Mouse (Mus musculus) lung, adult 2 months (tissue): ENCODE results near the gene Nek9. TPM values are rescaled to one million over a fixed set of nuclear protein-coding genes. Genes with fewer than 3 reads are reported as not detected.

ENCODE experiments used
- DNase-seq: peaks from one replicate; pipeline ENCODE4 v3.0.0; 2022
- H3K4me1 ChIP-seq: fragments of 200-500 bp; 2 replicates; pipeline ENCODE4 v1.6.1; 2011; ENCODE audit warnings: low read length; ENCODE audit not compliant: control insufficient read depth, insufficient read depth
- H3K4me3 ChIP-seq: fragments of 200-500 bp; replicated peaks from 2 replicates; pipeline ENCODE3; 2011; ENCODE audit warnings: low read depth, mild to moderate bottlenecking, control low read depth, low read length; ENCODE audit errors: extremely low read depth
- CTCF ChIP-seq: fragments of 200-500 bp; IDR thresholded peaks from 2 replicates; pipeline ENCODE4 v1.5.1; 2011; ENCODE audit warnings: mild to moderate bottlenecking, low read length, control low read depth; ENCODE audit not compliant: insufficient read depth
- POLR2A ChIP-seq: fragments of 200-500 bp; IDR thresholded peaks from 2 replicates; pipeline ENCODE4 v1.6.1; 2011; ENCODE audit warnings: low read depth, mild to moderate bottlenecking, control low read depth, low read length, borderline replicate concordance; ENCODE audit errors: extremely low read depth
- WGBS: fragments of 180-500 bp; shearing (Covaris S2); methylation state at CpG from one replicate; pipeline ENCODE4 v1.1.7; 2018; 5-methylcytosine and 5-hydroxymethylcytosine counted together
- polyA plus RNA-seq: library from polyadenylated mRNA; depleted of rRNA; stranded (reverse); fragments of >200 nt; gene quantifications from 2 replicates; pipeline ENCODE4 v1.2.3, GENCODE M21; 2012

Nek9 gene
- polyA plus RNA-seq, 1 experiment = 39.7 TPM

GRCm38 (mm10) chr12:85280845-85281651 is 58.1 kb downstream of the Nek9 start:
- TF ChIP-seq CTCF = no peak
- no peak for TF ChIP-seq POLR2A
- WGBS = 58% methylated on average over 12 of the region's 12 CpGs
- H3K4me3 ChIP-seq = no peak overlapping the region
- H3K4me1 ChIP-seq = peaks cover 6% of the 10 kb centered on the region
- DNase-seq = no peak

GRCm38 (mm10) chr12:85280105-85280844 is 58.9 kb downstream of the Nek9 start:
- TF ChIP-seq CTCF = no peak
- TF ChIP-seq POLR2A = peak; percentile 61; the same call in 1 of the 2 replicates
- DNase-seq = peak; percentile 99
- H3K4me3 ChIP-seq = peak overlapping the region; percentile 84
- H3K4me1 ChIP-seq = peaks cover 6% of the 10 kb centered on the region
- under 1% methylated on average over 31 of the region's 31 CpGs for WGBS

GRCm38 (mm10) chr12:85279396-85280080 is 59.6 kb downstream of the Nek9 start:
- Histone ChIP-seq H3K4me3 (peak overlapping the region; percentile 84), H3K4me1 (peaks cover 6% of the 10 kb centered on the region)
- WGBS = 4% methylated on average over 10 of the region's 10 CpGs
- DNase-seq = peak; percentile 50
- TF ChIP-seq POLR2A (no peak), CTCF (no peak)

GRCm38 (mm10) chr12:85278919-85279318 is 60.2 kb downstream of the Nek9 start:
- no peak for DNase-seq
- 94% methylated on average over 10 of the region's 10 CpGs for WGBS
- H3K4me3 ChIP-seq = no peak overlapping the region
- H3K4me1 ChIP-seq = peaks cover 6% of the 10 kb centered on the region
- TF ChIP-seq CTCF = no peak
- TF ChIP-seq POLR2A = no peak

- Histone ChIP-seq H3K4me1 (peaks cover 6% of the 10 kb centered on the region), H3K4me3 (no peak overlapping the region)
- WGBS = 80% methylated on average over 5 of the region's 5 CpGs
- TF ChIP-seq CTCF (no peak), POLR2A (no peak)
- no peak for DNase-seq
These were observed 62.9 kb downstream of the Nek9 start for GRCm38 (mm10) chr12:85276273-85276672.

- H3K4me3 ChIP-seq = no peak overlapping the region
- WGBS = 61% methylated on average over 10 of the region's 10 CpGs
- no peak for DNase-seq
- H3K4me1 ChIP-seq = no peaks in the 10 kb centered on the region
- TF ChIP-seq CTCF (no peak), POLR2A (no peak)
These were observed 65.7 kb downstream of the Nek9 start for GRCm38 (mm10) chr12:85273508-85273907.

GRCm38 (mm10) chr12:85271843-85272206 is 67.3 kb downstream of the Nek9 start:
- TF ChIP-seq POLR2A (no peak), CTCF (no peak)
- Histone ChIP-seq H3K4me3 (no peak overlapping the region), H3K4me1 (no peaks in the 10 kb centered on the region)
- no peak for DNase-seq
- 53% methylated on average over 4 of the region's 4 CpGs for WGBS

- DNase-seq = no peak
- TF ChIP-seq CTCF (no peak), POLR2A (no peak)
- 68% methylated on average over 7 of the region's 7 CpGs for WGBS
- H3K4me3 ChIP-seq = no peak overlapping the region
- no peaks in the 10 kb centered on the region for H3K4me1 ChIP-seq
These were observed 67.9 kb downstream of the Nek9 start for GRCm38 (mm10) chr12:85271132-85271842.

GRCm38 (mm10) chr12:85270319-85270718 is 68.8 kb downstream of the Nek9 start, which contains the start of gene Mlh3:
Gene Mlh3, minus strand, starts transcription at chr12:85270599.
- Histone ChIP-seq H3K4me1 (no peaks in the 10 kb centered on the region), H3K4me3 (peak within 1 kb of the TSS; percentile 87)
- 1% methylated on average over 35 of the region's 35 CpGs for WGBS
- DNase-seq = peak; percentile 83
- TF ChIP-seq POLR2A (peak; percentile 64; the same call in 1 of the 2 replicates), CTCF (peak; percentile 11; the same call in 1 of the 2 replicates)
